Mouse (Mus musculus): ENCODE measurements around the gene Rsl1d1.

- TF ChIP-seq CTCF (IDR thresholded peaks at IDR 0.05; ENCODE audit: insufficient read depth, low read depth, low read length) (no peak), POLR2A (IDR thresholded peaks at IDR 0.05; ENCODE audit: insufficient read depth, low read depth, low read length) (no peak)
Observed at GRCm38 (mm10) chr16:11175100-11175488, 28.0 kb downstream of the Rsl1d1 start.
